Mouse (Mus musculus) embryo, embryonic 11 days (tissue): ENCODE data around the gene Tanc2.
A peak's percentile ranks its signal among the peaks of the same experiment; 100 is the strongest.

Experiments
- DNase-seq: peaks from one replicate; pipeline ENCODE4 v3.0.0-alpha.2; 2015

Tanc2 gene

GRCm38 (mm10) chr11:105928171-105928570 lies 338.4 kb downstream of the Tanc2 start:
- DNase-seq: no peak

- DNase-seq: no peak
Observed at GRCm38 (mm10) chr11:105931380-105931779, 341.6 kb downstream of the Tanc2 start.

GRCm38 (mm10) chr11:105933746-105934145 lies 344.0 kb downstream of the Tanc2 start:
- no peak for DNase-seq

GRCm38 (mm10) chr11:105934303-105934711 lies 344.5 kb downstream of the Tanc2 start:
- no peak for DNase-seq

GRCm38 (mm10) chr11:105934816-105935215 lies 345.0 kb downstream of the Tanc2 start:
- DNase-seq: peak; percentile 51

GRCm38 (mm10) chr11:105935496-105935895 lies 345.7 kb downstream of the Tanc2 start:
- no peak for DNase-seq

- DNase-seq: no peak
Observed at GRCm38 (mm10) chr11:105936200-105936599, 346.4 kb downstream of the Tanc2 start.

- no peak for DNase-seq
Observed at GRCm38 (mm10) chr11:105936974-105937373, 347.2 kb downstream of the Tanc2 start.

GRCm38 (mm10) chr11:105938771-105939170 lies 349.0 kb downstream of the Tanc2 start:
- DNase-seq: no peak

- no peak for DNase-seq
Observed at GRCm38 (mm10) chr11:105941973-105942372, 352.2 kb downstream of the Tanc2 start.

GRCm38 (mm10) chr11:105943133-105944102 lies 353.6 kb downstream of the Tanc2 start:
- peak; percentile 39 for DNase-seq

GRCm38 (mm10) chr11:105944126-105944621 lies 354.4 kb downstream of the Tanc2 start:
- DNase-seq: peak; percentile 84

- no peak for DNase-seq
Observed at GRCm38 (mm10) chr11:105944770-105945672, 355.2 kb downstream of the Tanc2 start.

- DNase-seq: no peak
Observed at GRCm38 (mm10) chr11:105946694-105947154, 356.9 kb downstream of the Tanc2 start.

- no peak for DNase-seq
Observed at GRCm38 (mm10) chr11:105948255-105948654, 358.5 kb downstream of the Tanc2 start.

- DNase-seq: no peak
Observed at GRCm38 (mm10) chr11:105950519-105950918, 360.7 kb downstream of the Tanc2 start.

GRCm38 (mm10) chr11:105951601-105952044 lies 361.8 kb downstream of the Tanc2 start:
- no peak for DNase-seq

- DNase-seq: no peak
Observed at GRCm38 (mm10) chr11:105952111-105952510, 362.3 kb downstream of the Tanc2 start.

GRCm38 (mm10) chr11:105952911-105953386 lies 363.2 kb downstream of the Tanc2 start, which contains the start of gene Cyb561:
TSS of gene Cyb561 (minus strand) at chr11:105953336.
- DNase-seq: no peak

GRCm38 (mm10) chr11:105953402-105953801 lies 363.6 kb downstream of the Tanc2 start:
- no peak for DNase-seq

GRCm38 (mm10) chr11:105955815-105956430 lies 366.1 kb downstream of the Tanc2 start:
- DNase-seq: no peak

- DNase-seq: no peak
Observed at GRCm38 (mm10) chr11:105957501-105957900, 367.7 kb downstream of the Tanc2 start.
